Mouse (Mus musculus): ENCODE results near the gene Tspan7.

- TF ChIP-seq CTCF (IDR thresholded peaks at IDR 0.05; ENCODE audit: borderline replicate concordance, insufficient read depth, low read depth, low read length) (no peak), POLR2A (IDR thresholded peaks at IDR 0.05; ENCODE audit: borderline replicate concordance, insufficient read depth, low read length) (no peak)
Measured at GRCm38 (mm10) chrX:10449323-10449980, 35.5 kb upstream of the Tspan7 start.
